Mouse (Mus musculus) heart, adult 2 months (tissue): ENCODE data around the gene Npnt. TPM values are rescaled to one million over a fixed set of nuclear protein-coding genes. Genes with fewer than 3 reads are reported as not detected.

Source experiments
- DNase-seq, 2 experiments: peaks; one replicate each; pipeline ENCODE4 v3.0.0; 2021
- H3K27ac ChIP-seq: fragments of 200-600 bp; 2 replicates; pipeline ENCODE4 v1.8.1; 2022
- H3K27me3 ChIP-seq: fragments of 200-500 bp; 2 replicates; pipeline ENCODE4 v1.6.1; 2012; ENCODE audit warnings: mild to moderate bottlenecking, low read length, inconsistent platforms, mixed read lengths; ENCODE audit not compliant: control insufficient read depth, insufficient read depth
- H3K36me3 ChIP-seq: fragments of 200-500 bp; 2 replicates; pipeline ENCODE4 v1.6.1; 2012; ENCODE audit warnings: low read length, inconsistent platforms; ENCODE audit not compliant: control insufficient read depth, insufficient read depth
- H3K4me1 ChIP-seq: fragments of 200-500 bp; 2 replicates; pipeline ENCODE4 v1.6.1; 2011; ENCODE audit warnings: low read length; ENCODE audit not compliant: control insufficient read depth, insufficient read depth
- H3K4me3 ChIP-seq: fragments of 200-600 bp; 2 replicates; pipeline ENCODE4 v1.8.1; 2022
- H3K79me2 ChIP-seq: fragments of 200-500 bp; replicated peaks from 2 replicates; pipeline ENCODE4 v1.6.1; 2012; ENCODE audit warnings: mild to moderate bottlenecking, inconsistent platforms, low read length, moderate library complexity, mixed read lengths; ENCODE audit not compliant: control insufficient read depth, insufficient read depth
- H3K9ac ChIP-seq: fragments of 200-500 bp; 2 replicates; pipeline ENCODE4 v1.6.1; 2012; ENCODE audit warnings: low read depth, mild to moderate bottlenecking, control low read depth, inconsistent platforms, low read length, mixed read lengths
- CTCF ChIP-seq: fragments of 200-600 bp; IDR thresholded peaks from 2 replicates; pipeline ENCODE4 v1.8.1; 2022; ENCODE audit warnings: antibody characterized with exemption, mild to moderate bottlenecking, moderate library complexity
- EP300 ChIP-seq: fragments of 200-500 bp; IDR thresholded peaks from 2 replicates; pipeline ENCODE4 v1.6.1; 2011; ENCODE audit warnings: low read depth, low read length, control low read depth; ENCODE audit not compliant: insufficient read depth
- POLR2A ChIP-seq: fragments of 200-500 bp; IDR thresholded peaks from 2 replicates; pipeline ENCODE4 v1.6.1; 2011; ENCODE audit warnings: mild to moderate bottlenecking, low read depth, low read length, control low read depth; ENCODE audit not compliant: insufficient read depth
- WGBS: fragments of 180-500 bp; shearing (Covaris S2); methylation state at CpG from one replicate; pipeline ENCODE4 v1.1.7; 2018; 5-methylcytosine and 5-hydroxymethylcytosine counted together
- intact Hi-C: fragments of 180-260 bp; cut with DNase I; formaldehyde crosslinking; loops from one replicate; pipeline ENCODE4 v1.15.1; 2025
- polyA plus RNA-seq: library from polyadenylated mRNA; depleted of rRNA; stranded (reverse); fragments of >200 nt; gene quantifications from 2 replicates; pipeline ENCODE4 v1.2.3, GENCODE M21; 2012
- total RNA-seq, 2 experiments: library from RNA; stranded (reverse); gene quantifications; 2 replicates each; pipeline ENCODE4 v1.2.3; 2021

Npnt gene
- total and polyA plus RNA-seq, 3 experiments: 3.1 to 6.7 (median 4.5) TPM

DNA sequence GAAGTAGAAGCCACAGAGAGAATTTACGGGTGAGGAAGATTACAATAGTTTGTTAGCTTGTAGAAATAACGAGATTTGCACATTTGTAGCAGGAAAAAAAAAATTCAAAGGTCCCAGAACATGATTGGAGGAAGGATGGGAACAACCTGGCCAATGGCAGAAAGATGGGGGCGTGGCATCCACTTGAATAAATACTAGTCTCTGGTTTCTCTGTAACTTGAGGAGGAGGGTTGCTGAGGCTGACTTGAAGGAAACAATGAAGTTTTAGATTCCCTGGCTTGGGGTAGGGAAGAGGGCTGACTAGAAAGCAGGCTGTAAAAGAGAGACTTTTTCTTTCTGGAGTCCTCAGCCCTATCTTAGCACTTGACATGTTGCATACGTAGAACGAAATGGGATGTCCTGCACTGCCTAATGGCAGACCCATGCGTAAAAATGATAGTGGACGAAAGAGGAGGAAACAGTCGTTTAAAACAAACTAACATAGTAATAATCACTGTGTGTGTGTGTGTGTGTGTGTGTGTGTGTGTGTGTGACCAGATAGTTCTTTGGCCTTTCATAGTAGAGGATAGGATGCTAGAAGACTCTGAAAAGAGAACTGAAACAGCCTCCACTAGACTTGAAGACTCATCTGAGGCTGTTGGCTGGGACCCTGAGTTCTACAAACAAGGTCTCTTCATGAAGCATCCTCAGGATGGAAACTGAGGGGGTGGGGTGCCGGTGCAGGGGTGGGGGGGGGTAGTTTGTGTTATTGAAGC, 94.5 kb downstream of the Npnt start:
- Histone ChIP-seq H3K27me3 (no peaks in the 10 kb centered on the region), H3K79me2 (no peaks in the 10 kb centered on the region), H3K36me3 (no peaks in the 10 kb centered on the region), H3K27ac (no peak overlapping the region), H3K4me1 (no peaks in the 10 kb centered on the region), H3K9ac (no peak overlapping the region), H3K4me3 (no peak overlapping the region)
- intact Hi-C loops: no loop called here
- TF ChIP-seq EP300 (no peak), POLR2A (no peak), CTCF (no peak)
- no peak for DNase-seq
- 56% methylated on average over 9 of the region's 9 CpGs for WGBS

DNA sequence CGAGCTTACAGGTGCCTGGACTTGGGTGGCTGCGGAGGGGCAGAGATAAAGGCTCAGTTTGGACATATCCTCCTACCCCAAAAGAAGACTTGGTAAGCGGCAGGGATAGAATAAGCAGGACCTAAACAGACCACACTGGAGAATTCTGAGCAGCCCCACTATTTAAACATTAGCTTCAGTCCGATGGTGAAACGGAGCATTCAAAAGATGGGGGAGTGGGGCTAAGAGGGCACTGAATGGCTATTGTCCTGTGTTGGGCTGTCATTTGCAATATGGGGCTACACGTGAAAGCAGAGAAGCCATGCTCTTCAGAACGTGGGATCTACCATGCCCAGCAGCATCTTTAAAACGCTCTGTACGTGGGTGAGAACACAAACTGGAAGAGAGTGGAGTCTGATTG, 95.8 kb downstream of the Npnt start:
- no peak overlapping the region for H3K27ac ChIP-seq
- H3K4me1 ChIP-seq: no peaks in the 10 kb centered on the region
- TF ChIP-seq CTCF (no peak), EP300 (no peak), POLR2A (no peak)
- no peaks in the 10 kb centered on the region for H3K27me3 ChIP-seq
- intact Hi-C loops: no loop called here
- DNase-seq: no peak
- H3K9ac ChIP-seq: no peak overlapping the region
- H3K4me3 ChIP-seq: no peak overlapping the region
- no peaks in the 10 kb centered on the region for H3K36me3 ChIP-seq
- 85% methylated on average over 9 of the region's 9 CpGs for WGBS
- H3K79me2 ChIP-seq: no peaks in the 10 kb centered on the region

DNA sequence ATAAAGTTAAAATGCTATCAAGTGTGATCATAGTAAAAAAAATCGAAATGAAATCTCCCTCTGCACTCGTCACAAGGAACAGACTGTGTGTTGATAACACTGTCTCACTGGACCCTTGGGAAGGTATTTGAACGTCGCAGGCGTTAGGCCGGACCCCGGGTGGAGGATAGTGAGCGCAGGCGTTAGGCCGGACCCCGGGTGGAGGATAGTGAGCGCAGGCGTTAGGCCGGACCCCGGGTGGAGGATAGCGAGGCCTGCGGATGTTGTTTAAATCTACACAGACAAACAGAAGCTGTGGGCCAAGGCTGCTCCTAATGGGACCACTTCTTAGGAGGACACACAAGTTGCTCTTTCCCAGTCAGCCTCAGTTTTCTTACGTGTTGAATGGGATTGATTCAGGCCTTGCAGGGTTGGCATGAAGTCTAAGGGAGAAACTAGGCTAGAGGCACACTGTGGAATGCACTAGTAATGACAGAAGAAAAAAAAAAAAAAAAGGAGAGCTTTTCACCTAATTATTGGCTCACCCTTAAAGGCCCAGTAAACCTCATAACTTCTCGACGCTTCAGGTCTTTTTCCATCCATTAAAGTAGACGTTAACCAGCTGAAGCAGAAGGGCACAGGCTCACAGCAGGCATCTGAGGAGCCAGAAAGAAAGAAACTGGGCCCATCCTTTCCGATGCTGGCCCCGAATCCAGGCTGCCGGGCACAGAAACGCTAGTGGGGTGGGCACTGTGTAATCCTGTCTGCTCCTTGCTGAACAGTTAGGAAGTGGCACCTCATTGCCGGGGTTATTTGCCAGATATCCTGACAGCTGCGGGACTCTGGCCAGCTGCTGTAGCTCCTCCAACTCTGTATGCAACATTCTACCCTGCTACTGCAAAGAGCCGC, 98.0 kb downstream of the Npnt start:
- WGBS: 64% methylated on average over 28 of the region's 28 CpGs
- H3K27ac ChIP-seq: no peak overlapping the region

DNA sequence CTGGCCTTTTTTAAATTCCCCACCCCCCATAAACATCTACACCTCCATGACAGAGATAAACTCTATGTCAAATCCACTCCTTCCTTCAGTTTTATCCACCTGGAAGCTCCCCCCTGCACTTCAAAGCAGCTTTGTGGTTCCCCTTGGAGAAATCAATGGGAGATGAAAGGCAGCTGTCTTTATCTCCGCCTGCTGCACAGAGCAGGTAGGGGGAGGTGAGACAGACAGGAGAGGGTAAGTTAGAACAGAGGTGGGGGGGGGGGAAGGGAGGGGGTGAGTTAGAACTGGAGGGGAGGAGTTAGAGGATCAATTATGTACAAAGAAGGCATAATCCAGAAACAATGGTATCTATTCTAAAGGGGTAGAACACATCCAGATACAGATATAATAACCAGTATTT, 98.7 kb downstream of the Npnt start:
- 81% methylated on average over 1 of the region's 1 CpGs for WGBS

More for the DNA sequence above, 98.0 kb downstream of the Npnt start:
- no peaks in the 10 kb centered on the region for H3K4me1 ChIP-seq
- no peaks in the 10 kb centered on the region for H3K36me3 ChIP-seq
- no peak for TF ChIP-seq CTCF
- TF ChIP-seq EP300: no peak
- TF ChIP-seq POLR2A: no peak
- intact Hi-C loops: no loop called here
- no peaks in the 10 kb centered on the region for H3K27me3 ChIP-seq
- H3K4me3 ChIP-seq: no peak overlapping the region
- H3K9ac ChIP-seq: no peak overlapping the region
- no peaks in the 10 kb centered on the region for H3K79me2 ChIP-seq
- DNase-seq: no peak

DNA sequence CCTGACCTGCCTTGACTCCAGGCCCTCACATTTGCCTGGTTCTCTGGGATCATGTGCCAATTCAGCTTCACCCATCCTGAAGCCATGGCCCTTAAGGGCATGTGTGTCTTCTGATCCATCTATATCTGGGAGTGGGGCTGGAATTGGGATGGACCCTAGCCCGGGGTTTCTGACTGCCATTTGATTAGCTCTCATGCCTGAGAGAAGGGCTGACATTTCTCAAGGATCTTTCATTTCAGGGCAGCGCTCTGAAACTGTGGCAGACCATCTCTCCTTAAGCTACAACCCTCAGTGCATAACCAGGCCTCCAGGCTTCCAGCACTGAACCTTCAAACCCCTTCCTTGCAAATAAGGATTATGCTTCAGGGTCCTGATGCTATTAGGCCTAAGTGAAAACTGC, 99.7 kb downstream of the Npnt start:
- Histone ChIP-seq H3K9ac (no peak overlapping the region), H3K27ac (no peak overlapping the region), H3K4me3 (no peak overlapping the region), H3K27me3 (no peaks in the 10 kb centered on the region), H3K79me2 (no peaks in the 10 kb centered on the region), H3K4me1 (no peaks in the 10 kb centered on the region), H3K36me3 (no peaks in the 10 kb centered on the region)
- WGBS: 80% methylated on average over 2 of the region's 2 CpGs
- no peak for TF ChIP-seq POLR2A
- TF ChIP-seq CTCF: no peak
- TF ChIP-seq EP300: no peak
- DNase-seq: no peak
- intact Hi-C loops: no loop called here

More for the DNA sequence above, 98.7 kb downstream of the Npnt start:
- intact Hi-C loops: no loop called here
- Histone ChIP-seq H3K4me3 (no peak overlapping the region), H3K4me1 (no peaks in the 10 kb centered on the region), H3K27ac (no peak overlapping the region), H3K79me2 (no peaks in the 10 kb centered on the region), H3K9ac (no peak overlapping the region), H3K27me3 (no peaks in the 10 kb centered on the region), H3K36me3 (no peaks in the 10 kb centered on the region)
- TF ChIP-seq EP300 (no peak), POLR2A (no peak), CTCF (no peak)
- no peak for DNase-seq

DNA sequence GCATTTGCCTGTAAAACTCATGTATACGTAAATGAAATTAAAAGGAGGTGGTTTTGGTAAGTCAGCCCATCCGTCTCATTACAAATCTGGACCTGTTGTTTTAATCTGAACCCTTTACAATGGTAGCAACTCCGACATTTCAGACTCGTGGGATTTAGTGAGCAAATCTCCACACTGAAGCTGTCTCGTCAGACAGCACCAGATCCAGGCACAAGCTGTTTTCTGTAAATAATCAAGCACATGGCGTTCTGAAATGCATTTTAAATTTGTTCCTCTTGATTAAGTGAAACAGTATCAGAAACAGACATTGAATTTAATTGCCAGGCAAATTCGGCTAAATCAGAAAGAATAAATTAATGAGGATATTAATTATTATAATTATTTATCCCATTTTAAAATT, 100.4 kb downstream of the Npnt start:
- H3K36me3 ChIP-seq: no peaks in the 10 kb centered on the region
- no peak overlapping the region for H3K27ac ChIP-seq
- WGBS: 78% methylated on average over 7 of the region's 7 CpGs

More for the DNA sequence above, 100.4 kb downstream of the Npnt start:
- no peak for DNase-seq
- TF ChIP-seq POLR2A: no peak
- TF ChIP-seq CTCF: no peak
- TF ChIP-seq EP300: no peak
- Histone ChIP-seq H3K4me1 (no peaks in the 10 kb centered on the region), H3K79me2 (no peaks in the 10 kb centered on the region), H3K9ac (no peak overlapping the region), H3K27me3 (no peaks in the 10 kb centered on the region), H3K4me3 (no peak overlapping the region)
- intact Hi-C loops: no loop called here
